Mouse (Mus musculus) erythroblast, embryonic 14.5 days (primary cell): Measurements from ENCODE around the gene Sec31b.

Experiments
- GATA1 ChIP-seq: IDR thresholded peaks from 2 replicates; pipeline ENCODE4 v1.6.1; 2012; ENCODE audit warnings: low read length, inconsistent platforms, mixed read lengths
- TAL1 ChIP-seq: IDR thresholded peaks from 3 replicates; pipeline ENCODE4 v1.6.1; 2012; ENCODE audit warnings: low read length, inconsistent platforms, mixed read lengths

- no peak for TF ChIP-seq GATA1
- no peak for TF ChIP-seq TAL1
Measured at GRCm38 (mm10) chr19:44511451-44512231, 34.0 kb downstream of the Sec31b start.
